Mouse (Mus musculus): ENCODE results near the gene Hist1h2ac.
"Not testable (repeated sequence)": the region's sequence is repeated elsewhere in the genome, so short reads cannot be mapped to it uniquely, and the experiment has no call there.

Hist1h2ac gene

DNA sequence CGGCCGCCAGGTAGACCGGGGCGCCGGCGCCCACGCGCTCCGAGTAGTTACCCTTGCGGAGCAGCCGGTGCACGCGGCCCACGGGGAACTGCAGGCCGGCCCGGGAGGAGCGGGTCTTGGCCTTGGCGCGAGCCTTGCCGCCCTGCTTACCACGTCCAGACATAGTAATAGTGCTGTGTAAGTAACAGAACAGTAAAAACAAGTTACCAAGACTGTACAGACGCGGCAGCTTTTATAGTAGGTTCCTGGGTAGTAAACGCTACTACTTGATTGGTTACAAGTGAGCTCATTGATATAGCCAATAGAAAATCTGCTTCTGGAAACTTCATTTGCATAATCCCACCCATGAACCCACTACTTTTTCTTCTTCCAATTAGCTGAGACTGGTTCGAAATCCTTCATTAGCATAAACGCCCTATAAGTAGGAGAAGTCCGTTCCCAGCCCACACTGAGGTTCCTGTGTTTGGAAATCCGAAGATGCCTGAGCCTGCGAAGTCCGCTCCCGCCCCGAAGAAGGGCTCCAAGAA lies at the start of gene Hist1h2ac, which contains the start of gene Hist1h2bc:
Hist1h2ac (minus strand) TSS at position 194 of the 527 bp plus-strand sequence.
Hist1h2bc (plus strand) TSS at position 445 of the 527 bp plus-strand sequence.
- peak; percentile 56 for DNase-seq

DNA sequence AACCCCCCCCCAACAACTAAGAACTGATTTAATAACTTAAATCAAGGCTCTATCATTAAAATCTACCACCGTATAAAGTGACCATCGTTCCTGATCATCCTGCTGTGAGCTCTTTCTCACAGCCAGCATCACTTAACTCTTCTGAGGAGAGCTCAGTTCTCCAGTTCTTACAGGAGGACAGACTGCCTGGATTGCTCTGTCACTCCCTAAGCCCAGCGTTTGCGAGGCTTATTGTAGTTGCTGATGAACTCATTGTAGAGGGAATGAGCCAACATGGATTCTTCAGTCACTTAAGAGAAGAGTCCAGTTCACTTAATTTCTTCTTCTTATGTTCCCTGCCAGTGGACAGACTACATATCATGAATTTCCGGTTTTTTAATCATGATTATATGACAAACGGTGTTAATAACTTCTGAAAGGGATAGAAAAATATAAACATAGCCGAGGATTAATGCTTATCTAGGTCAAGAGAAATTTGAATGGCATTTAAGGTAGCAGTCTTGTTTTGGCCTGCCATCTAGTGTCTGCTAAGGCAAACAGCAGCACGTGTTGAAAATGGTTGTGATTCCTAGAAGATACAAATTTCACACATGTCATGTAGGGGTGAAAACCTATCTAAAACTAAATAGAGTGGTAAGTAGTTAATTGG lies 48.5 kb upstream of the Hist1h2ac start:
- DNase-seq: no peak

DNA sequence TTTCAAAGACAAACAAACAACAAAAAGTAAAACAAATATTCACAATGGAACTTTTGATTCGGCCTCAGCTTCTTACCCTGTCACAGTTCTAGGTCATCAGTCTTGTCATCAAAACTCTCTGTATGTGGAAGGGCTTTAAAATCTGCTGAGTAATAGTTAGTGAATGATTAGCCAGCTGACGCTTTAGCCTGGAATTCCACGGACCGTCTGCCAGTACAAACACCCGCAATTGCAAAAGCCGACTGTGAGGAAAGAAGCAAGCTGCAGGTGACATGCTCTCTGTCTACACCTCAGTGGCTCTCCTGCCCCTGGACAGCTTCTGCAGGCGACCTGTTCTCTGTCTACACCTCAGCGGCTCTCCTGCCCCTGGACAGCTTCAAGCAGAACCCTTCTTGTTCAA lies 46.7 kb upstream of the Hist1h2ac start:
- no peak for DNase-seq

DNA sequence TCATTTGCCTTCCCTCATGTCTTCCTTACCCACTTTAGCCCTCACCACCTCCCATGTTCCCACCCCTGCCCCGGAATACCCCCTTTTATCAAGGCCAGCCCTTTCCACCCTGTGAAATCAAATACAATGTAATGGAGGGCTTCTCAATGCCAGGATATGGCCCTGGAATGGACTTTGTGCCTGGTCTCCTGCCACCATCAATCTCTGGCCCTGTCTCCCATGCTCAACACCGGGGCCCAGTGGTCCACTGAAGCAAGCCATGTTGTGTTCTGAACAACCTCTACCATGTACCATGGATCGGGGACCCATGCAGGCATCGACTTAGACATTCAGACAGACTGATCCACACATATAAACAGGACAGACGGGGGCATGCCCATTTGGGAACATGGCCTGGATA lies 46.0 kb upstream of the Hist1h2ac start:
- no peak for DNase-seq

DNA sequence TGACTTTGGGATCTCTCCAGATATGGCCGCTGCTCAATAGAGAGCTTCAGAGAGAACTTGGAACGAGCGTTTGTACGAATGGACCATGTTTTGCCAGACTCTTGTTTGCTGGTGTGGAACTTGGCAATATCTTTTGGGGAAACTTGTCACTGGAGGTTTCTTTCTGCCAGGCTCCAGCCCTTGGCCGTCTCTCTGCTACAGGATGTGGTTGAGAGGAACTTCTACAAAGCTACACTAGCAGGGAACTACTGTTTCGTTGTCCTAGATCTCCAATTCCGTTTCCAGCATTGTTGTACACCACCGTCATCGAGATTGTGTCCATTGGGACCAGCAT lies 45.4 kb upstream of the Hist1h2ac start:
- no peak for DNase-seq

- DNase-seq: no peak
Measured at GRCm38 (mm10) chr13:23728472-23729191, 44.9 kb upstream of the Hist1h2ac start.

GRCm38 (mm10) chr13:23725213-23725612 lies 41.5 kb upstream of the Hist1h2ac start:
- no peak for DNase-seq

GRCm38 (mm10) chr13:23724239-23724638 lies 40.5 kb upstream of the Hist1h2ac start:
- no peak for DNase-seq

GRCm38 (mm10) chr13:23717593-23718245 lies 34.0 kb upstream of the Hist1h2ac start:
- DNase-seq: not testable (repeated sequence)

GRCm38 (mm10) chr13:23717176-23717575 lies 33.4 kb upstream of the Hist1h2ac start:
- no peak for DNase-seq

GRCm38 (mm10) chr13:23716261-23717042 lies 32.7 kb upstream of the Hist1h2ac start:
- DNase-seq: no peak

DNA sequence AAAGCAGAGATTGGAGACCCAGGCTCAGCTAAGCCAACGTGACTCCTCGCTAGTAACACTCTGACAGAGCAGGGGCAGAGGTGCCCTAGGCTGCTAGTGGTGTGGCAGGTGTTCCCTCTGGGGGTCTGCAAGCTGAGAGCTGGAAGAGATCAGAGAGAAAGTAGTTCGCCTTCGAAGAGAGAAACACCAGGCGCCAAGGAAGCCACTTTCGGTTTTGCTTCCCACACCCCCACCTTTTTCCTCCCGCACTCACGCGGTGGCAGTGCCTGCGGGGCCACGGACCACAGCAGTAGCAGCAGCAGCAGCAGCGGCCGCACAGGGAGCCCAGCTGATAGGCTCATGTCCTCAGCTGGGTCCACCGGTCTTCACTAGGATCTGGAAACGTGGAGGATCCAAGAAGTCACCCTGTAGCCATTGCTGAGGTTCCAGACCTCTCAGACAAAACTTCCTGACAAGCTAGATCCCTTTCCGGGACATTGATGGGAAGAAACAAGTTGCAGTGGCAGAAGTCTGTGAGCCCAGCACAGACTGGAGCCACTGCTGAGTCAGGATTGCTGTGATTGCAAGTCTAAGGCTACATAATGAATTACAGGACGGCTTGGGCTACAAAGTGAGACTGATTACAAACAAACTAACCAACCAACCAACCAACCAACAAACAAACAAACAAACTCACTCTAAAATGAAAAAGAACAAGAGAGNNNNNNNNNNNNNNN lies 26.8 kb upstream of the Hist1h2ac start, which contains the start of gene Hfe:
Hfe (minus strand) TSS at position 481 of the 716 bp plus-strand sequence.
- no peak for DNase-seq

GRCm38 (mm10) chr13:23709714-23710373 lies 26.1 kb upstream of the Hist1h2ac start:
- no peak for DNase-seq

- no peak for DNase-seq
Measured at GRCm38 (mm10) chr13:23708654-23709053, 24.9 kb upstream of the Hist1h2ac start.

GRCm38 (mm10) chr13:23708041-23708440 lies 24.3 kb upstream of the Hist1h2ac start:
- no peak for DNase-seq

GRCm38 (mm10) chr13:23706771-23707170 lies 23.0 kb upstream of the Hist1h2ac start:
- DNase-seq: no peak

GRCm38 (mm10) chr13:23705751-23706356 lies 22.1 kb upstream of the Hist1h2ac start:
- no peak for DNase-seq

DNA sequence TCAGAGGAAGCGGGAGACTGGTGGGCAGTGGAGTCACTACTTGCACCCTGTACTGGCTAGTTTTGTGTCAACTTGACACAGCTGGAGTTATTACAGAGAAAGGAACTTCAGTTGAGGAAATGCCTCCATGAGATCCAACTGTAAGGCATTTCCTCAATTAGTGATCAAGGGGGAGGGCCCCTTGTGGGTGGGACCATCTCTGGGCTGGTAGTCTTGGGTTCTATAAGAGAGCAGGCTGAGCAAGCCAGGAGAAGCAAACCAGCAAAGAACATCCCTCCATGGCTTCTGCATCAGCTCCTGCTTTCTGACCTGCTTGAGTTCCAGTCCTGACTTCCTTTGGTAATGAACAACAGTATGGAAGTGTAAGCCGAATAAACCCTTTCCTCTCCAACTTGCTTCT lies 19.1 kb upstream of the Hist1h2ac start:
- DNase-seq: not testable (repeated sequence)

DNA sequence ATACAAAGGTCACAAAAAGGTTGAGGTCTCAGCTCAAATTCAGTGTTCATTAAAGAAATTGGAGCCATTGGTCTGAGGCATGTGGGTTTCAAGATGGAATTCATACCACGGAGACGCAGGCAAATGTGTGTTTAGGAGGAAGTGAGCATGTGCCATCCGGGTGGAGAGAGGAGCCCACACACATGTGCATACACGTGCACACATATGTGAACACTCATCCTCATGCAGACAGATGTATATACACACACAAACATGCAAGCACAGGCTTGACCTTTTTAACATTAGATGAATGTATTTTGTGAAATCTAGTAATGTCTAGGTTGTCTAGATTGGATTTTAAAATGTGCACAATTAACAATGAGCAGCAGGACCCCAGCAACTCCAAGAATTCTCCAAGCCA lies 18.5 kb upstream of the Hist1h2ac start:
- DNase-seq: no peak

DNA sequence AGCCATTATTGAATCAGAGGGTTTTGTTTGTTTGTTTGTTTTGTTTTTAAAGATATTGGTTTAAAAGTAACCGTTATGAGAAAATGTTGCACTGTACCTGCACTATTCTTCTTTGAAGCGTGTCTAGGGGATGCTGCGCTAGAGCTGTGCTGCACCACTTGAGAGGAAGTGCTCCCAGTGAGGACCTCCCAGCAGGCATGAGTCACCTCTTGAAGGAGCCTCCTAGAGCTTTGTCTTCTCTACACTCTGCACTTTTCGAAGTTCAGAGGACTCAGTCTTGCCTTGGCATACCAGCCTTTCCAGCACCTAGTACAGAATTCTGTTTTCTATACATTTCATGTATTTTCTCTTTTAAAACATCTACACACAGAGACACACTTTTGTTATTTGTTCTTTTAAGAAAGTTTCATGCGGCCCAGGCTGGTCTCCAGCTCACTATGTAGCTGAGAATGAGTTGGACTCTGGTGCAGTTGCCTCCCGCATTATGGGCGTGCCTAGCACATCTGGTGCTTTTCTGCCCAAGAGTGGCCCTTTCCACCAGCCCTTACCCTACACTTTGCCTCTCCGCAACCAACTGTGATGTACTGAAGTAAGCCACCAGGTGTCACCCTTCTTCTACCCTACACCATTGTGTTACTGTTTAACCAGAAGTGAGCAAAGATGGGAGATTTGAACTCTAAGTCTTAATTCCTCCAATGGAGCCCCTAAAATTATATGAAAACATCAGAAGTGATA lies 17.2 kb upstream of the Hist1h2ac start:
- peak; percentile 34 for DNase-seq
